Mouse (Mus musculus): Measurements from ENCODE around the gene Chmp4b. TPM values are rescaled to one million over a fixed set of nuclear protein-coding genes. Genes with fewer than 3 reads are reported as not detected.

The Chmp4b gene
- polyA plus RNA-seq, 1 experiment from 2014 or later: 26.4 TPM

- H3K4me1 ChIP-seq (replicated peaks): peaks cover 46% of the 10 kb centered on the region
- peak overlapping the region; percentile 44 for H3K27ac ChIP-seq (replicated peaks)
- no peaks in the 10 kb centered on the region for H3K36me3 ChIP-seq
- H3K4me2 ChIP-seq: no peak overlapping the region
- H3K27me3 ChIP-seq: no peaks in the 10 kb centered on the region
- H3K9me3 ChIP-seq: no peaks in the 10 kb centered on the region
- WGBS: 60% methylated on average over 4 of the region's 4 CpGs
- no peak for ATAC-seq (ENCODE audit: low FRiP score, low read depth)
- H3K9ac ChIP-seq: no peak overlapping the region
- no peak overlapping the region for H3K4me3 ChIP-seq
These were observed 22.5 kb downstream of the Chmp4b start for GRCm38 (mm10) chr2:154674008-154674407.

- ATAC-seq (ENCODE audit: low FRiP score, low read depth): peak; percentile 82
- Histone ChIP-seq H3K9ac (peak overlapping the region; percentile 14; the same call in 1 of the 2 replicates), H3K4me3 (peak overlapping the region; percentile 20), H3K27ac (replicated peaks) (peak overlapping the region; percentile 81), H3K4me1 (replicated peaks) (peaks cover 55% of the 10 kb centered on the region), H3K9me3 (no peaks in the 10 kb centered on the region), H3K36me3 (no peaks in the 10 kb centered on the region), H3K27me3 (no peaks in the 10 kb centered on the region), H3K4me2 (peak overlapping the region; percentile 48)
- WGBS: 54% methylated on average over 19 of the region's 19 CpGs
These were observed 25.4 kb downstream of the Chmp4b start for GRCm38 (mm10) chr2:154676653-154677609.

- peak overlapping the region; percentile 48 for H3K4me2 ChIP-seq
- peaks cover 62% of the 10 kb centered on the region for H3K4me1 ChIP-seq (replicated peaks)
- peak; percentile 78 for ATAC-seq (ENCODE audit: low FRiP score, low read depth)
- no peaks in the 10 kb centered on the region for H3K36me3 ChIP-seq
- peak overlapping the region; percentile 81 for H3K27ac ChIP-seq (replicated peaks)
- no peaks in the 10 kb centered on the region for H3K9me3 ChIP-seq
- WGBS: 2% methylated on average over 10 of the region's 10 CpGs
- peak overlapping the region; percentile 14; the same call in 1 of the 2 replicates for H3K9ac ChIP-seq
- H3K4me3 ChIP-seq: peak overlapping the region; percentile 20
- no peaks in the 10 kb centered on the region for H3K27me3 ChIP-seq
These were observed 26.2 kb downstream of the Chmp4b start for GRCm38 (mm10) chr2:154677651-154678139.

- WGBS: 92% methylated on average over 3 of the region's 3 CpGs
- no peaks in the 10 kb centered on the region for H3K9me3 ChIP-seq
- no peak overlapping the region for H3K9ac ChIP-seq
- H3K4me1 ChIP-seq (replicated peaks): peaks cover 66% of the 10 kb centered on the region
- no peak overlapping the region for H3K27ac ChIP-seq (replicated peaks)
- H3K4me2 ChIP-seq: no peak overlapping the region
- H3K4me3 ChIP-seq: no peak overlapping the region
- H3K27me3 ChIP-seq: no peaks in the 10 kb centered on the region
- no peaks in the 10 kb centered on the region for H3K36me3 ChIP-seq
- ATAC-seq (ENCODE audit: low FRiP score, low read depth): no peak
These were observed 27.5 kb downstream of the Chmp4b start for GRCm38 (mm10) chr2:154678995-154679394.

GRCm38 (mm10) chr2:154680337-154680736, 28.8 kb downstream of the Chmp4b start:
- Histone ChIP-seq H3K4me3 (no peak overlapping the region), H3K9me3 (no peaks in the 10 kb centered on the region), H3K4me1 (replicated peaks) (peaks cover 57% of the 10 kb centered on the region), H3K36me3 (no peaks in the 10 kb centered on the region), H3K9ac (no peak overlapping the region), H3K27me3 (no peaks in the 10 kb centered on the region), H3K4me2 (no peak overlapping the region), H3K27ac (replicated peaks) (no peak overlapping the region)
- no peak for ATAC-seq (ENCODE audit: low FRiP score, low read depth)
- 90% methylated on average over 2 of the region's 2 CpGs for WGBS

- Histone ChIP-seq H3K4me1 (replicated peaks) (peaks cover 56% of the 10 kb centered on the region), H3K9ac (no peak overlapping the region)
- 85% methylated on average over 6 of the region's 6 CpGs for WGBS
These were observed 29.4 kb downstream of the Chmp4b start for GRCm38 (mm10) chr2:154680941-154681340.

GRCm38 (mm10) chr2:154682712-154683111, 31.2 kb downstream of the Chmp4b start:
- no peaks in the 10 kb centered on the region for H3K9me3 ChIP-seq
- H3K4me2 ChIP-seq: no peak overlapping the region
- peaks cover 46% of the 10 kb centered on the region for H3K4me1 ChIP-seq (replicated peaks)
- H3K36me3 ChIP-seq: no peaks in the 10 kb centered on the region
- WGBS: 30% methylated on average over 1 of the region's 1 CpGs
- ATAC-seq (ENCODE audit: low FRiP score, low read depth): no peak; the same call in 1 of the 2 replicates
- no peak overlapping the region for H3K4me3 ChIP-seq
- no peak overlapping the region for H3K9ac ChIP-seq
- no peaks in the 10 kb centered on the region for H3K27me3 ChIP-seq
- peak overlapping the region; percentile 71 for H3K27ac ChIP-seq (replicated peaks)

More at GRCm38 (mm10) chr2:154680941-154681340, 29.4 kb downstream of the Chmp4b start:
- Histone ChIP-seq H3K4me2 (no peak overlapping the region), H3K27ac (replicated peaks) (no peak overlapping the region), H3K9me3 (no peaks in the 10 kb centered on the region), H3K4me3 (no peak overlapping the region), H3K36me3 (no peaks in the 10 kb centered on the region), H3K27me3 (no peaks in the 10 kb centered on the region)
- ATAC-seq (ENCODE audit: low FRiP score, low read depth): no peak

- 89% methylated on average over 7 of the region's 7 CpGs for WGBS
- Histone ChIP-seq H3K9ac (no peak overlapping the region), H3K36me3 (peaks cover 6% of the 10 kb centered on the region; the same call in 1 of the 2 replicates), H3K9me3 (no peaks in the 10 kb centered on the region), H3K27me3 (no peaks in the 10 kb centered on the region), H3K27ac (replicated peaks) (no peak overlapping the region), H3K4me1 (replicated peaks) (peaks cover 37% of the 10 kb centered on the region), H3K4me3 (no peak overlapping the region), H3K4me2 (no peak overlapping the region)
- ATAC-seq (ENCODE audit: low FRiP score, low read depth): no peak
These were observed 33.5 kb downstream of the Chmp4b start for GRCm38 (mm10) chr2:154684901-154685470.

GRCm38 (mm10) chr2:154685772-154686171, 34.3 kb downstream of the Chmp4b start:
- H3K36me3 ChIP-seq: peaks cover 6% of the 10 kb centered on the region; the same call in 1 of the 2 replicates

GRCm38 (mm10) chr2:154686819-154687218, 35.3 kb downstream of the Chmp4b start:
- Histone ChIP-seq H3K4me2 (no peak overlapping the region), H3K4me3 (no peak overlapping the region), H3K36me3 (peaks cover 8% of the 10 kb centered on the region), H3K9ac (no peak overlapping the region), H3K27ac (replicated peaks) (no peak overlapping the region), H3K4me1 (replicated peaks) (peaks cover 25% of the 10 kb centered on the region), H3K9me3 (no peaks in the 10 kb centered on the region), H3K27me3 (no peaks in the 10 kb centered on the region)
- 93% methylated on average over 3 of the region's 3 CpGs for WGBS
- no peak for ATAC-seq (ENCODE audit: low FRiP score, low read depth)

More at GRCm38 (mm10) chr2:154685772-154686171, 34.3 kb downstream of the Chmp4b start:
- ATAC-seq (ENCODE audit: low FRiP score, low read depth): no peak
- WGBS: 87% methylated on average over 3 of the region's 3 CpGs
- no peak overlapping the region for H3K27ac ChIP-seq (replicated peaks)
- no peaks in the 10 kb centered on the region for H3K9me3 ChIP-seq
- H3K4me1 ChIP-seq (replicated peaks): peaks cover 34% of the 10 kb centered on the region
- H3K27me3 ChIP-seq: no peaks in the 10 kb centered on the region
- H3K9ac ChIP-seq: no peak overlapping the region
- H3K4me2 ChIP-seq: no peak overlapping the region
- H3K4me3 ChIP-seq: no peak overlapping the region

GRCm38 (mm10) chr2:154689391-154689790, 37.9 kb downstream of the Chmp4b start:
- ATAC-seq (ENCODE audit: low FRiP score, low read depth): no peak

GRCm38 (mm10) chr2:154690959-154691358, 39.5 kb downstream of the Chmp4b start:
- Histone ChIP-seq H3K4me2 (no peak overlapping the region), H3K27me3 (no peaks in the 10 kb centered on the region), H3K9ac (no peak overlapping the region), H3K9me3 (no peaks in the 10 kb centered on the region), H3K36me3 (peaks cover 18% of the 10 kb centered on the region), H3K4me1 (replicated peaks) (peaks cover 4% of the 10 kb centered on the region), H3K4me3 (no peak overlapping the region), H3K27ac (replicated peaks) (no peak overlapping the region)
- ATAC-seq (ENCODE audit: low FRiP score, low read depth): no peak
- WGBS: 97% methylated on average over 5 of the region's 5 CpGs

More at GRCm38 (mm10) chr2:154689391-154689790, 37.9 kb downstream of the Chmp4b start:
- Histone ChIP-seq H3K27me3 (no peaks in the 10 kb centered on the region), H3K27ac (replicated peaks) (no peak overlapping the region), H3K4me3 (no peak overlapping the region), H3K9me3 (no peaks in the 10 kb centered on the region), H3K4me2 (no peak overlapping the region), H3K9ac (no peak overlapping the region), H3K36me3 (peaks cover 18% of the 10 kb centered on the region), H3K4me1 (replicated peaks) (peaks cover 8% of the 10 kb centered on the region)
- 86% methylated on average over 14 of the region's 14 CpGs for WGBS
